8 mouse cellular contexts compared by ENCODE assay signal in genomic region chr17:15395997-15396675, GRCm38 (mm10). TPM values are rescaled to one million over a fixed set of nuclear protein-coding genes. Genes with fewer than 3 reads are reported as not detected.
DNase-seq lines count a peak whose midpoint lies in the region; ATAC-seq and TF ChIP-seq lines count a peak whose summit lies in the region.

Gene Fam120b, plus strand, starts transcription at chr17:15396202.

- H3K27me3 ChIP-seq in hindbrain, embryonic 10.5 days (ENCODE audit: insufficient read depth, poor library complexity, severe bottlenecking): peaks cover 23% of the 10 kb centered on the region
- H3K27me3 ChIP-seq in lung, postnatal 0 days (replicated peaks; ENCODE audit: insufficient read depth, low read length): no peaks in the 10 kb centered on the region; the same call in 1 of the 2 replicates

- peak within 1 kb of the TSS; percentile 74 for H3K4me2 ChIP-seq in lung, postnatal 0 days (replicated peaks; ENCODE audit: low read depth, low read length)

- TF ChIP-seq CTCF in lung, postnatal 0 days (IDR thresholded peaks at IDR 0.05): no peak

- no peaks in the 10 kb centered on the region for H3K36me3 ChIP-seq in hindbrain, embryonic 10.5 days
- H3K36me3 ChIP-seq in lung, postnatal 0 days (ENCODE audit: insufficient read depth, low read length): no peaks in the 10 kb centered on the region

- H3K9ac ChIP-seq in lung, postnatal 0 days (replicated peaks; ENCODE audit: low read depth): peak within 1 kb of the TSS; percentile 83

- peaks cover 30% of the 10 kb centered on the region for H3K4me1 ChIP-seq in hindbrain, embryonic 10.5 days (replicated peaks)
- H3K4me1 ChIP-seq in lung, postnatal 0 days (ENCODE audit: insufficient read depth, low read depth, low read length): 0 out of 2 replicates have a peak, but pooled peaks cover 3% of the 10 kb centered on the region

- H3K27ac ChIP-seq in hindbrain, embryonic 10.5 days: peak within 1 kb of the TSS; percentile 92
- H3K27ac ChIP-seq in lung, postnatal 0 days (ENCODE audit: low read length): peak within 1 kb of the TSS; percentile 90

- peak within 1 kb of the TSS; percentile 87 for H3K4me3 ChIP-seq in hindbrain, embryonic 10.5 days
- H3K4me3 ChIP-seq in lung, postnatal 0 days (ENCODE audit: low read depth, low read length): peak within 1 kb of the TSS; percentile 68

- no peak for TF ChIP-seq EP300 in lung, postnatal 0 days (IDR thresholded peaks at IDR 0.05)

- DNase-seq in Muller cell, postnatal 12 days (ENCODE audit: inconsistent ontology term): peak; percentile 95
- DNase-seq in cerebellum, adult 9-10 months: peak; percentile 92
- DNase-seq in hindbrain, embryonic 10.5 days (ENCODE audit: low spot score): peak; percentile 89
- DNase-seq in layer of hippocampus, adult 9-11 months: peak; percentile 97
- DNase-seq in lung, postnatal 0 days (ENCODE audit: low spot score): peak; percentile 100
- DNase-seq in ovary, postnatal 14 days (ENCODE audit: low spot score): peak; percentile 67
- peak; percentile 85 for DNase-seq in thymus, postnatal 14 days

- no peaks in the 10 kb centered on the region for H3K9me3 ChIP-seq in hindbrain, embryonic 10.5 days
- no peaks in the 10 kb centered on the region for H3K9me3 ChIP-seq in lung, postnatal 0 days (ENCODE audit: low read length)

- ATAC-seq in frontal cortex, adult (ENCODE audit: low TSS enrichment): peak; percentile 100
- peak; percentile 99 for ATAC-seq in lung, postnatal 0 days

- WGBS in hindbrain, embryonic 10.5 days: under 1% methylated on average over 31 of the region's 31 CpGs
- 1% methylated on average over 31 of the region's 31 CpGs for WGBS in lung, postnatal 0 days

RNA-seq across cellular contexts. Expression of gene Fam120b, which starts in this region (rescaled TPM):
- 28.0 and 30.7 TPM in 2 replicates for polyA plus RNA-seq in hindbrain, embryonic 10.5 days (2016; fragmentation: Nextera tagmentation; extraction: Ambion mirVana)
- polyA plus RNA-seq in lung, postnatal 0 days (2015; fragmentation: Nextera tagmentation; extraction: Ambion mirVana): 11.2 and 15.2 TPM in 2 replicates

Comparison
In these comparisons a context has a peak if more than half of its experiments do, and no peak if none do; other contexts are left out.
1. Peak in every context shown above with its lines: DNase-seq, ATAC-seq, H3K4me3 ChIP-seq and H3K27ac ChIP-seq.